Mouse (Mus musculus): ENCODE measurements around the gene Chchd6. TPM values are rescaled to one million over a fixed set of nuclear protein-coding genes. Genes with fewer than 3 reads are reported as not detected.

Chchd6 gene
- polyA plus RNA-seq, 1 experiment, result 158 TPM

Other genes with a start within 250 kb of the Chchd6 start
- 46.1 and 54.6 TPM in 2 replicates for gene Plxna1, start 233.0 kb downstream of the Chchd6 start, polyA plus RNA-seq (2012; rRNA removed)
- gene Txnrd3, start 48.3 kb upstream of the Chchd6 start, polyA plus RNA-seq (2012; rRNA removed), result 10.4 and 12.5 TPM in 2 replicates
- gene Vmn1r40, start 111.9 kb upstream of the Chchd6 start, polyA plus RNA-seq (2012; rRNA removed), result not detected in 2 replicates
- gene Vmn1r41, start 145.1 kb upstream of the Chchd6 start, polyA plus RNA-seq (2012; rRNA removed), result not detected in 2 replicates

All from gonadal fat pad, adult 2 months (tissue).